Mouse (Mus musculus) MEL (cell line): ENCODE data around the gene Vti1b. TPM values are rescaled to one million over a fixed set of nuclear protein-coding genes. Genes with fewer than 3 reads are reported as not detected.

ENCODE experiments used
- DNase-seq: peaks from one replicate; pipeline ENCODE4 v3.0.0; 2011; ENCODE audit warnings: low read depth, low spot score
- H3K27ac ChIP-seq: 2 replicates; pipeline ENCODE4 v1.5.1; 2012; ENCODE audit warnings: low read depth, mild to moderate bottlenecking, control low read depth, low read length, moderate library complexity; ENCODE audit not compliant: control insufficient read depth
- H3K27me3 ChIP-seq, 2 experiments: fragments of 150-350 bp in 1 of 2; sonication (generic) in 1 of 2; 2 replicates each; pipeline ENCODE4 v1.6.1; 2012; ENCODE audit warnings: low read length in 2 of 2, mild to moderate bottlenecking in 2 of 2, improper control_type of control experiment in 1 of 2, moderate library complexity in 1 of 2; ENCODE audit not compliant: insufficient read depth in 2 of 2, control insufficient read depth in 1 of 2
- H3K36me3 ChIP-seq, 2 experiments: 2 replicates each; pipeline ENCODE4 v1.6.1; 2012 to 2014; ENCODE audit warnings: low read length in 2 of 2, improper control_type of control experiment in 1 of 2, inconsistent platforms in 1 of 2, mild to moderate bottlenecking in 1 of 2; ENCODE audit not compliant: insufficient read depth in 2 of 2, control insufficient read depth in 1 of 2
- H3K4me1 ChIP-seq, 2 experiments: fragments of 150-350 bp in 1 of 2; sonication (generic) in 1 of 2; 2 replicates each; pipeline ENCODE4 v1.6.1; 2012; ENCODE audit warnings: low read length in 2 of 2, improper control_type of control experiment in 1 of 2, mild to moderate bottlenecking in 1 of 2; ENCODE audit not compliant: insufficient read depth in 2 of 2, control insufficient read depth in 1 of 2
- H3K4me3 ChIP-seq, 2 experiments: fragments of 150-350 bp in 1 of 2; sonication (generic) in 1 of 2; 2 replicates each; pipeline ENCODE4 v1.5.1; 2012; ENCODE audit warnings: low read depth in 2 of 2, low read length in 2 of 2, mild to moderate bottlenecking in 2 of 2, moderate library complexity in 2 of 2, control low read depth in 1 of 2, improper control_type of control experiment in 1 of 2; ENCODE audit not compliant: control insufficient read depth in 1 of 2, insufficient read depth in 1 of 2
- H3K79me2 ChIP-seq: 2 replicates; pipeline ENCODE4 v1.6.1; 2012; ENCODE audit warnings: mild to moderate bottlenecking, low read length, moderate library complexity; ENCODE audit not compliant: control insufficient read depth, poor library complexity, insufficient read depth
- H3K9ac ChIP-seq: 2 replicates; pipeline ENCODE4 v1.6.1; 2012; ENCODE audit warnings: low read depth, mild to moderate bottlenecking, control low read depth, low read length, moderate library complexity; ENCODE audit not compliant: control insufficient read depth, poor library complexity, severe bottlenecking
- H3K9me3 ChIP-seq: fragments of 150-350 bp; sonication (generic); replicated peaks from 2 replicates; pipeline ENCODE4 v1.6.1; 2012; ENCODE audit warnings: mild to moderate bottlenecking, low read length, improper control_type of control experiment, moderate library complexity; ENCODE audit not compliant: insufficient read depth
- CHD1 ChIP-seq: IDR thresholded peaks from 2 replicates; pipeline ENCODE4 v1.6.1; 2012; ENCODE audit warnings: low read depth, mild to moderate bottlenecking, inconsistent platforms, low read length, improper control_type of control experiment
- CHD2 ChIP-seq: IDR thresholded peaks from 2 replicates; pipeline ENCODE4 v1.6.1; 2011; ENCODE audit warnings: low read length, improper control_type of control experiment
- E2F4 ChIP-seq: IDR thresholded peaks from 2 replicates; pipeline ENCODE4 v1.6.1; 2011; ENCODE audit warnings: low read depth, low read length, improper control_type of control experiment, borderline replicate concordance
- ELF1 ChIP-seq: IDR thresholded peaks from 2 replicates; pipeline ENCODE4 v1.6.1; 2014; ENCODE audit warnings: low read depth, mild to moderate bottlenecking, inconsistent platforms, low read length, improper control_type of control experiment, moderate library complexity
- EP300 ChIP-seq, 2 experiments: IDR thresholded peaks; 2 replicates each; pipeline ENCODE4 v1.6.1; 2011; ENCODE audit warnings: improper control_type of control experiment in 2 of 2, low read length in 2 of 2, low read depth in 1 of 2, mild to moderate bottlenecking in 1 of 2
- GABPA ChIP-seq: IDR thresholded peaks from 2 replicates; pipeline ENCODE4 v1.6.1; 2012; ENCODE audit warnings: low read depth, mild to moderate bottlenecking, inconsistent platforms, low read length, improper control_type of control experiment, moderate library complexity
- GATA1 ChIP-seq: IDR thresholded peaks from 2 replicates; pipeline ENCODE4 v1.6.1; 2011; ENCODE audit warnings: low read depth, low read length, improper control_type of control experiment
- HCFC1 ChIP-seq: IDR thresholded peaks from 2 replicates; pipeline ENCODE4 v1.6.1; 2012; ENCODE audit warnings: low read depth, mild to moderate bottlenecking, inconsistent platforms, low read length, improper control_type of control experiment, moderate library complexity
- MAFK ChIP-seq: IDR thresholded peaks from 2 replicates; pipeline ENCODE4 v1.6.1; 2011; ENCODE audit warnings: low read depth, mild to moderate bottlenecking, low read length, improper control_type of control experiment, borderline replicate concordance
- MAZ ChIP-seq: IDR thresholded peaks from 2 replicates; pipeline ENCODE4 v1.6.1; 2012; ENCODE audit warnings: low read depth, mild to moderate bottlenecking, inconsistent platforms, low read length, improper control_type of control experiment
- MXI1 ChIP-seq: IDR thresholded peaks from 2 replicates; pipeline ENCODE4 v1.6.1; 2011; ENCODE audit warnings: mild to moderate bottlenecking, low read depth, low read length, improper control_type of control experiment
- RCOR1 ChIP-seq: IDR thresholded peaks from 2 replicates; pipeline ENCODE4 v1.6.1; 2012; ENCODE audit warnings: low read depth, mild to moderate bottlenecking, inconsistent platforms, low read length, improper control_type of control experiment
- UBTF ChIP-seq: IDR thresholded peaks from 2 replicates; pipeline ENCODE4 v1.6.1; 2012; ENCODE audit warnings: low read depth, mild to moderate bottlenecking, inconsistent platforms, low read length, improper control_type of control experiment, moderate library complexity, borderline replicate concordance; ENCODE audit not compliant: insufficient read depth
- USF2 ChIP-seq, 2 experiments: IDR thresholded peaks; 2 replicates each; pipeline ENCODE4 v1.6.1; 2011 to 2012; ENCODE audit warnings: improper control_type of control experiment in 2 of 2, low read length in 2 of 2, borderline replicate concordance in 1 of 2, inconsistent platforms in 1 of 2, low read depth in 1 of 2, mild to moderate bottlenecking in 1 of 2; ENCODE audit not compliant: insufficient read depth in 1 of 2
- ZMIZ1 ChIP-seq: IDR thresholded peaks from 2 replicates; pipeline ENCODE4 v1.6.1; 2012; ENCODE audit warnings: low read depth, mild to moderate bottlenecking, inconsistent platforms, low read length, improper control_type of control experiment, moderate library complexity
- polyA plus RNA-seq, 2 experiments: library from polyadenylated mRNA; stranded (reverse) in 1 of 2; unstranded in 1 of 2; fragments of >175 nt in 1 of 2; fragments of >200 nt in 1 of 2; gene quantifications; 2 replicates each; pipeline versions ENCODE4 v1.2.1 to v1.2.4; 2012; ENCODE audit warnings: low replicate concordance in 2 of 2, low read depth in 1 of 2; ENCODE audit not compliant: insufficient read length in 2 of 2, insufficient read depth in 1 of 2, missing spikeins in 1 of 2
- total RNA-seq: library from RNA; depleted of rRNA; stranded (reverse); fragments of 300-350 nt; gene quantifications from 2 replicates; pipeline ENCODE4 v1.2.3, GENCODE M21; 2012

The Vti1b gene
- total and polyA plus RNA-seq, 3 experiments, result 54.3 to 69.8 TPM; not detected in 1

DNA sequence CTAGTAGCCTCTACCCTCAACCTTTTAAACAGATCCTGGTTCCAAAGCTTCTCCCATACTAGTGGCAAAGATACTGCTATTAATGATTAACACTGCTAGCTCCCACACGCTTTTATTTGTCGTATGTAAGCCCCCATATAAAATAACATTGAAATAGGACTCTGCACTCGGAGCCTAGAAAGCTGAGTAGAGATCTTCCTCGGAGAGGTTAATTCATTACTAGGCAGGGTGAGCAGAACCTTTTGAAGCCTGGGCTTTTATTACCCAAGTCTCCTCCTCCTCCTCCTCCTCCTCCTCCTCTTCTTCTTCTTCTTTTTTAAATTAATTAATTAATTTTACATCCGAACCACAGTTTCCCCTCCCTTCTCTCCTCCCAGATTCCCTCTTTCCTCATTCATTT lies 45.0 kb upstream of the Vti1b start:
- Histone ChIP-seq H3K36me3 (no peaks in the 10 kb centered on the region), H3K27me3 (peaks cover 9 to 19% of the 10 kb centered on the region in 2 experiments)

DNA sequence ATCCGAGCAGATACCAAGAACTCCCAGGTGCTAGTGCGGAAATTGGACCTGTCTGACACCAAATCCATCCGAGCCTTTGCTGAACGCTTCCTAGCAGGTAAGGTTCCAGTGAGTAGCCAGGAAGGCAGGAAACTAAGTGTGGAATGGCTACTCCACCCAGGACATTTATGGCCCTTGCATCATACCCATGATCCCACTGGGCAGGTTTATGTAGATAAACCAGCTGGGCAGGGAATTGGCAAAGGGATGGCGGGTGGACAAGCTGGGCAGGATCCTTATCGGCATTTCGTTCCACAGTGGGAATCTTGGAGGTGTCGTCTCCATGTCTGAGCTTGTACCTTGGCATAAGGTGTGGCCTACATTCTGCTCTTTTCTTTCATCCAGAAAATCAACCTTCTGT lies 39.0 kb upstream of the Vti1b start:
- TF ChIP-seq GATA1 (no peak), HCFC1 (no peak), UBTF (no peak), EP300 (IDR thresholded peaks at IDR 0.05; ENCODE audit: low read depth in 1 of 2, low read length in 2 of 2) (no peak), GABPA (no peak), E2F4 (no peak), MXI1 (no peak), ELF1 (no peak), MAFK (no peak)
- TF ChIP-seq, all 39 proteins: peak for 0
- Histone ChIP-seq H3K9me3 (no peaks in the 10 kb centered on the region), H3K36me3 (no peaks in the 10 kb centered on the region; a peak in 2 of 4 replicates), H3K4me3 (no peak overlapping the region), H3K27ac (no peak overlapping the region), H3K27me3 (peaks cover under 1 to 5% of the 10 kb centered on the region in 2 experiments), H3K79me2 (no peaks in the 10 kb centered on the region), H3K9ac (no peak overlapping the region), H3K4me1 (peaks cover 5 to 9% of the 10 kb centered on the region in 2 experiments; a peak in 3 of 4 replicates)
- DNase-seq, result no peak

More for the DNA sequence above, 45.0 kb upstream of the Vti1b start:
- H3K4me3 ChIP-seq, result no peak overlapping the region
- no peak overlapping the region for H3K9ac ChIP-seq
- no peak for DNase-seq
- no peaks in the 10 kb centered on the region for H3K9me3 ChIP-seq
- TF ChIP-seq CHD2 (no peak), ZMIZ1 (no peak), USF2 (IDR thresholded peaks at IDR 0.05; ENCODE audit: borderline replicate concordance in 1 of 2, insufficient read depth in 1 of 2, low read depth in 1 of 2, low read length in 2 of 2) (no peak), CHD1 (no peak), RCOR1 (no peak), MAZ (no peak)
- H3K4me1 ChIP-seq, result no peaks in the 10 kb centered on the region
- no peaks in the 10 kb centered on the region for H3K79me2 ChIP-seq
- H3K27ac ChIP-seq, result no peak overlapping the region
